Mouse (Mus musculus) embryonic fibroblast, embryonic 13.5 days (primary cell): ENCODE measurements around the gene Il5. TPM values are rescaled to one million over a fixed set of nuclear protein-coding genes. Genes with fewer than 3 reads are reported as not detected.
A peak's percentile ranks its signal among the peaks of the same experiment; 100 is the strongest.

Experiments
- H3K27ac ChIP-seq: 2 replicates; pipeline ENCODE4 v1.5.1; 2012; ENCODE audit warnings: low read length, control low read depth, inconsistent platforms; ENCODE audit not compliant: insufficient read depth
- H3K4me1 ChIP-seq: 2 replicates; pipeline ENCODE4 v1.6.1; 2011; ENCODE audit warnings: low read length; ENCODE audit not compliant: control insufficient read depth, insufficient read depth
- H3K4me3 ChIP-seq: 2 replicates; pipeline ENCODE4 v1.5.1; 2011; ENCODE audit warnings: mild to moderate bottlenecking, control low read depth, low read length; ENCODE audit not compliant: insufficient read depth
- CTCF ChIP-seq: IDR thresholded peaks from 2 replicates; pipeline ENCODE4 v1.5.1; 2011; ENCODE audit warnings: mild to moderate bottlenecking, control low read depth, low read length, moderate library complexity, borderline replicate concordance; ENCODE audit not compliant: insufficient read depth
- POLR2A ChIP-seq: IDR thresholded peaks from 2 replicates; pipeline ENCODE4 v1.6.1; 2011; ENCODE audit warnings: low read depth, mild to moderate bottlenecking, control low read depth, low read length, moderate library complexity
- polyA plus RNA-seq: library from polyadenylated mRNA; stranded (reverse); fragments of >200 nt; gene quantifications from 2 replicates; pipeline ENCODE4 v1.2.4, GENCODE M21; 2011; ENCODE audit warnings: low read depth; ENCODE audit not compliant: missing spikeins, insufficient read length

Gene Il5
- polyA plus RNA-seq, 1 experiment, result not detected

- peak; percentile 38; the same call in 1 of the 2 replicates for TF ChIP-seq CTCF
- no peak for TF ChIP-seq POLR2A
- Histone ChIP-seq H3K4me3 (no peak overlapping the region), H3K4me1 (peaks cover 17% of the 10 kb centered on the region; the same call in 1 of the 2 replicates), H3K27ac (peak overlapping the region; percentile 19; the same call in 1 of the 2 replicates)
These were observed 38.3 kb downstream of the Il5 start for GRCm38 (mm10) chr11:53758791-53759351.

GRCm38 (mm10) chr11:53759545-53760406 lies 39.2 kb downstream of the Il5 start:
- TF ChIP-seq CTCF (no peak), POLR2A (no peak)
- Histone ChIP-seq H3K4me3 (no peak overlapping the region), H3K4me1 (peaks cover 21% of the 10 kb centered on the region; the same call in 1 of the 2 replicates), H3K27ac (0 out of 2 replicates have a peak overlapping the region, but pooled peaks have one; percentile 19)

DNA sequence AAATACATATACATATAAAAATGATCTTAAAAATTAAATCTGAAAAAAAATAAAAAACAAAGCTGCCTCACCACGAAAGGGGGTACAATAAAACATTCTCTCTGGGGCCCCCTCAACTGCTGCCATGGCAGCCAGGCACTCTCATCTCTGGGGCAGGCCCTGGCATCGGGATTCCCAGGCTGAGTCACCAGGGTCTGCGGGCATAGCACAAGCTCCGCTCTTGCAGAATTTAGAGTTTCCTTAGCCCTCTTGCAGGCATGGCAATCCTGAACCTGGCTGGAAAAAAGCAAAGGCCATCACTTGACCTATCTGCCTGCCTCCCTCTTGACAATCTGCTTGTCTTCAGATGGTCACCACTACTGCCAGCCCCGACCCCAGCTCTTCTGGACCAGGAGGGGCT lies 40.7 kb downstream of the Il5 start:
- Histone ChIP-seq H3K4me1 (peaks cover 21% of the 10 kb centered on the region; the same call in 1 of the 2 replicates), H3K4me3 (no peak overlapping the region), H3K27ac (peak overlapping the region; percentile 74)
- TF ChIP-seq CTCF (no peak), POLR2A (no peak)

- Histone ChIP-seq H3K4me1 (peaks cover 21% of the 10 kb centered on the region; the same call in 1 of the 2 replicates), H3K4me3 (no peak overlapping the region), H3K27ac (peak overlapping the region; percentile 86)
- TF ChIP-seq CTCF (no peak), POLR2A (0 out of 2 replicates have a peak, but pooled peaks have one; percentile 41)
These were observed 41.2 kb downstream of the Il5 start for GRCm38 (mm10) chr11:53761822-53762221.

DNA sequence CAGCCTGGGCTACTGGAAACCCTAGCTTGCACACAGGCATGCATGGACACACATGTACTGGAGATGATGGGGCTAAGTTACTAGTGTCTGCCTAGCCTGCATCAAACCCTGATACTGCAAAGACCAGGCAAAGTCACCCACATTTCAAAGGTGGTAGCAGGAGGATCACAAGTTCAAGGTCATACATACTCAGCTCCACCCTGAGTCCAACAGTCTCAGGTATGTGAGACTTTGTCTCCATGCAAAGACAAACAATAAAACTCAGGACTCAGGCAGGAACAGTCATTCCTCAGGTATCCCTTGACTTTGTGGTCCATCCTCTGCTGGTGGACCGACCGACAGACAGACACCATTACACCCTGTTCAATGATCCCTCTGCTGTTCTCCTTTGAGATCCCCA lies 41.8 kb downstream of the Il5 start:
- H3K4me1 ChIP-seq, result peaks cover 21% of the 10 kb centered on the region; the same call in 1 of the 2 replicates
- peak overlapping the region; percentile 86 for H3K27ac ChIP-seq
- no peak for TF ChIP-seq POLR2A
- TF ChIP-seq CTCF, result no peak
- no peak overlapping the region for H3K4me3 ChIP-seq

DNA sequence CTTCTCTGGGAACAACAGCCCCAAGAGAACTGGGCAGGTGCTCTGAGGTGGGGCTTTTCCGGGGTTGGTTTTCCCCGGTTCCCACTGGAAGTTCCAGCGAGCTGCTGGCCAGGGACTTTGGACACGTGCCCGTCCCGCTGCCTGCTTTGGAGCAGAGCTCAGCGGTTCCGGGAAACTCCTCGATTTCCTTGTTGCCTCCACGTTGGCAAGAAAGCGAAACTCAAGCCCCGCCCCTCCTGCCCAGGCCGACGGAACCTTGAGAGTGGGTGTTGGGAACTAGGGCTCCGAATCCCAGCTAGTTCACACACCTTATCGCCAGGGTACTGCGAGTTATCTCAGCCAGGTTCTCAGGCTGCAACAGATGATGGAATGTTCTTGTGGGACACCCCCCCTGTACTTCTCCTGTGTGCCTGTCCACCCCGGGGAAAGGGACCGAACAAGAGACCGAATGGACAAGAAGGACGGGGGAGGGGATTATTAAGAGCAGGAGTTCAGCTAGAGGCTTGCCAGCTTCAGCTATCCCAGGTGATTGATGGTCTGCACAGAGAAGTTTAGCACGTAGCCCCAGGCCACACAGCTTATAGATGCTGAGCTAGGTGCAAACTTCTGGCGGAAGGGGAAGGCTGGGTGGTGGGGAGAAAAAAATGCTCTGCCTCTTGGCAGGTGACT lies 42.4 kb downstream of the Il5 start:
- H3K4me1 ChIP-seq, result peaks cover 21% of the 10 kb centered on the region; the same call in 1 of the 2 replicates
- peak overlapping the region; percentile 86 for H3K27ac ChIP-seq
- TF ChIP-seq CTCF (no peak), POLR2A (no peak; the same call in none of the 2 replicates)
- no peak overlapping the region for H3K4me3 ChIP-seq

DNA sequence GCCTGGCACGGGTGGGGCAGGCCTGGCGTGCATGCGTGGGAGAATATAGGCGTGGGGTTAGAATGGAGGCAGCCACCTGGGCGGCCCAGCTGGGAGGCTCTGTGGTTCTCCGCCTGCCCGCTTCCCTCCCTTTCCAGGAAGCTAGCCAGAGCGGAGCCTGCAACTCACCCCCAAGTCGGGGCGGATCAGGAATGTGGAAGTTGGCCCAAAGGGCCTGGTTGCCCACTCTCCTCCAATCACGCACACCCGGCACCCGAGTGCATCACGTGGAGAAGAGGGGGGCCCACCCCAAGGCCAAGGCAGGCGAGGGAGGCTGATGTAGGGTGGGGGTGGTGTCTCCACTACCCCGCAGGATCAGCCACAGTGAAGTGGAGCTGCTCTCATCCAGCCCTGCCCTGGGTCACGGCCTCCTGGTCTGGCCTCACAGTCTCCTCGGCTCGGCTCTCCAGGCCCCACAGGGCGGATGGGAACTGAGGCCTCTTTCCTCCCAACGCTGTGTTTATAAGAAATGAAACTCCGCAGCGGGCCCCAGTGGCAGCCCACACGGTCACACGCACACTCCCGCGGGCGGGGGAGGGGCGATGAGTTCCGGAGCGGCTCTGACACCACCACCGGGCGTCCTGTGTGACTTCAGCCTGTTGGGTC lies 43.0 kb downstream of the Il5 start:
- TF ChIP-seq POLR2A (peak; percentile 78), CTCF (no peak)
- Histone ChIP-seq H3K27ac (peak overlapping the region; percentile 86), H3K4me1 (peaks cover 21% of the 10 kb centered on the region; the same call in 1 of the 2 replicates), H3K4me3 (no peak overlapping the region)

- Histone ChIP-seq H3K27ac (peak overlapping the region; percentile 86), H3K4me1 (peaks cover 18% of the 10 kb centered on the region), H3K4me3 (no peak overlapping the region)
- TF ChIP-seq POLR2A (no peak), CTCF (no peak)
These were observed 44.0 kb downstream of the Il5 start for GRCm38 (mm10) chr11:53764581-53764980.
